Mouse (Mus musculus) brain, embryonic 14.5 days (tissue): Measurements from ENCODE around the gene Gabrb1.

Experiments
- CTCF ChIP-seq: fragments of 200-500 bp; IDR thresholded peaks from 2 replicates; pipeline ENCODE4 v1.5.1; 2012; ENCODE audit warnings: inconsistent platforms, mild to moderate bottlenecking, moderate library complexity, borderline replicate concordance; ENCODE audit not compliant: insufficient read depth, insufficient read length; ENCODE audit errors: extremely low read depth
- POLR2A ChIP-seq: fragments of 200-500 bp; IDR thresholded peaks from 2 replicates; pipeline ENCODE4 v1.6.1; 2012; ENCODE audit warnings: mild to moderate bottlenecking, inconsistent platforms, borderline replicate concordance; ENCODE audit not compliant: poor library complexity, insufficient read depth, insufficient read length, severe bottlenecking; ENCODE audit errors: extremely low read depth

DNA sequence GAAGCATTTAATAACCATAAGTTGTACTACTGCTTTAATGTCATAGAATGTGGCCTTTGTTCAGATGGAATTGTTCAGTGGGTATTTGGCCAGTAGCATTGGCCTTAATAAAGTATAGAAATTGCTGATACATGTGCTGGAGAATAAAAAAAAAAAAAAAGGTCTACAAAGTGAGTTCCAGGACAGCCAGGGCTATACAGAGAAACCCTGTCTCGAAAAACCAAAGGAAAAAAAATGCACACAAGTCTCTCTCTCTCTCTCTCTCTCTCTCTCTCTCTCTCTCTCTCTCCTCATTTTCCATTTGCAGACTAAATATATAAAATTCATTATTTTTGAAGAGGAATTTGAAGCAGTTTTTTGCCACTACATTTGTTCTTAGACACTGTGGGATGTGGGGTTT is 328.6 kb downstream of the Gabrb1 start:
- TF ChIP-seq CTCF = no peak
- TF ChIP-seq POLR2A = no peak
